Mouse (Mus musculus) mouse trophoblast stem cell (cell line): ENCODE measurements around the gene Ppm1b.
"Not testable (repeated sequence)": the region's sequence is repeated elsewhere in the genome, so short reads cannot be mapped to it uniquely, and the experiment has no call there.

ENCODE experiments used
- in situ Hi-C, 2 experiments: fragments of 300-500 bp; cut with MseI, MboI; formaldehyde crosslinking; loops; 2 replicates in 1 of 2; 3 replicates in 1 of 2; pipeline ENCODE4 v1.15.1; 2025

Ppm1b gene

GRCm38 (mm10) chr17:84956441-84956840 lies at the start of gene Ppm1b:
TSS of gene Ppm1b (plus strand) at chr17:84956741.
- in situ Hi-C loops: no loop called here

- in situ Hi-C loops: no loop called here
These were observed 34.7 kb upstream of the Ppm1b start for GRCm38 (mm10) chr17:84921666-84922376.

GRCm38 (mm10) chr17:84924779-84925178 lies 31.8 kb upstream of the Ppm1b start:
- in situ Hi-C loops: no loop called here

GRCm38 (mm10) chr17:84926233-84926632 lies 30.3 kb upstream of the Ppm1b start:
- in situ Hi-C loops: no loop called here

- in situ Hi-C loops: no loop called here
These were observed 29.0 kb upstream of the Ppm1b start for GRCm38 (mm10) chr17:84927580-84927979.

- in situ Hi-C loops: no loop called here
These were observed 23.6 kb upstream of the Ppm1b start for GRCm38 (mm10) chr17:84932943-84933342.

- in situ Hi-C loops: no loop called here
These were observed 22.6 kb upstream of the Ppm1b start for GRCm38 (mm10) chr17:84933968-84934367.

- in situ Hi-C loops: not testable (repeated sequence)
These were observed 20.9 kb upstream of the Ppm1b start for GRCm38 (mm10) chr17:84935620-84936019.

- in situ Hi-C loops: no loop called here
These were observed 20.2 kb upstream of the Ppm1b start for GRCm38 (mm10) chr17:84936301-84936700.

- in situ Hi-C loops: no loop called here
These were observed 19.7 kb upstream of the Ppm1b start for GRCm38 (mm10) chr17:84936809-84937208.

- in situ Hi-C loops: no loop called here
These were observed 19.3 kb upstream of the Ppm1b start for GRCm38 (mm10) chr17:84937220-84937619.

- in situ Hi-C loops: no loop called here
These were observed 18.3 kb upstream of the Ppm1b start for GRCm38 (mm10) chr17:84938215-84938614.

GRCm38 (mm10) chr17:84940017-84940731 lies 16.4 kb upstream of the Ppm1b start:
- in situ Hi-C loops: no loop called here

- in situ Hi-C loops: no loop called here
These were observed 15.2 kb upstream of the Ppm1b start for GRCm38 (mm10) chr17:84941291-84941868.

GRCm38 (mm10) chr17:84942358-84943032 lies 14.0 kb upstream of the Ppm1b start:
- in situ Hi-C loops: no loop called here

GRCm38 (mm10) chr17:84943033-84943393 lies 13.5 kb upstream of the Ppm1b start:
- in situ Hi-C loops: no loop called here

GRCm38 (mm10) chr17:84944348-84944747 lies 12.2 kb upstream of the Ppm1b start:
- in situ Hi-C loops: no loop called here

GRCm38 (mm10) chr17:84952521-84952920 lies 4.0 kb upstream of the Ppm1b start:
- in situ Hi-C loops: no loop called here

GRCm38 (mm10) chr17:84953776-84954175 lies 2.8 kb upstream of the Ppm1b start:
- in situ Hi-C loops: no loop called here

- in situ Hi-C loops: no loop called here
These were observed 1.7 kb upstream of the Ppm1b start for GRCm38 (mm10) chr17:84954881-84955280.

GRCm38 (mm10) chr17:84956931-84957486 lies 468 bp downstream of the Ppm1b start:
- in situ Hi-C loops: no loop called here
